Mouse (Mus musculus) forebrain, embryonic 10.5 days (tissue): ENCODE data around the gene Lmbrd1. TPM values are rescaled to one million over a fixed set of nuclear protein-coding genes. Genes with fewer than 3 reads are reported as not detected.
"Not testable (repeated sequence)": the region's sequence is repeated elsewhere in the genome, so short reads cannot be mapped to it uniquely, and the experiment has no call there.

Experiments
- DNase-seq: peaks from one replicate; pipeline ENCODE4 v3.0.0-alpha.2; 2017; ENCODE audit warnings: low spot score; ENCODE audit errors: extremely low spot score
- H3K27ac ChIP-seq: fragments of 300-500 bp; sonication (generic); 2 replicates; pipeline ENCODE4 v1.5.1; 2016; ENCODE audit warnings: mild to moderate bottlenecking
- H3K27me3 ChIP-seq: fragments of 300-500 bp; sonication (generic); 2 replicates; pipeline ENCODE4 v1.6.1; 2016; ENCODE audit warnings: mild to moderate bottlenecking; ENCODE audit not compliant: poor library complexity, severe bottlenecking
- H3K36me3 ChIP-seq: fragments of 300-500 bp; sonication (generic); replicated peaks from 2 replicates; pipeline ENCODE4 v1.6.1; 2016; ENCODE audit warnings: mild to moderate bottlenecking, moderate library complexity
- H3K4me1 ChIP-seq: fragments of 300-500 bp; sonication (generic); 2 replicates; pipeline ENCODE4 v1.6.1; 2016
- H3K4me3 ChIP-seq: fragments of 300-500 bp; sonication (generic); 2 replicates; pipeline ENCODE4 v1.5.1; 2016; ENCODE audit warnings: mild to moderate bottlenecking, moderate library complexity
- H3K9me3 ChIP-seq: fragments of 300-500 bp; sonication (generic); 2 replicates; pipeline ENCODE4 v1.6.1; 2016; ENCODE audit warnings: mild to moderate bottlenecking, moderate library complexity
- WGBS: fragments of 180-500 bp; shearing (Covaris S2); methylation state at CpG from one replicate; pipeline ENCODE4 v1.1.7; 2016; 5-methylcytosine and 5-hydroxymethylcytosine counted together
- polyA plus RNA-seq: library from polyadenylated mRNA; unstranded; fragments of >200 nt; fragmentation: Nextera tagmentation; extraction: Ambion mirVana; gene quantifications from 2 replicates; pipeline ENCODE4 v1.2.1, GENCODE M21; 2016

Gene Lmbrd1
- polyA plus RNA-seq = 23.3 and 24.0 TPM in 2 replicates

DNA sequence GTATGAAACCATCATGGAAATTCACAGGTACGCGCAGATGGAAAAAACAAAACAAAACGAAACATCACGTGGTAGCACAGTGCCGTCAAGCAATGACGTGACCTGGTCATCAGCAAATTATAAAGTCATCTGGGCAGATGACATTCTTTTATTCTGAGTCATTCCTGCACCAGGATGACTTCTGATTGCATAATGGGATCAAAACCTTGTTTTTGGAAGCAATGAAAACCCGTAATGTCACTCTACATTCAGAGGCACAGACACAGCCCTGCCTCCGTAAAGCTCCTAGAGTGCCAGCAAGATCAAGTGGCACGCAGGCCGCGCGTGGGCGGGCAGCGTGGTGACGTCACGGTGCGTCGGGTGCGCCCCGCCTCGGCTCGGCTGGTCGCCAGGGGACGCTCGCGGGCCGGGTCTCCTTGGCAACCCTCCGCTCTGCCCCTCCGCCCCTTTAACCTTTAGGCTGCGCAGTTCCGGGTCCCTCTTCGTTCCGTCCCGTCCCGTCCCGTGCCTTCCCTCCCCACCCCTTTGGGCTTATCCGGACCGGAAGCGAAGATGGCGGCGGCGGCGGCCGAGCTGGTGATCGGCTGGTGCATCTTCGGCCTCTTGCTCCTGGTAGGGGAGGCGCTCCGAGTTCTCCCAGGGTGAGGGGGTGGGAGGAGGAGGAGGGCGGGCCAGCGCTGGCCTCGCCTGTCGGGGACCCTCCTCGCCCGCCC lies at the start of gene Lmbrd1:
TSS of gene Lmbrd1 (plus strand) at position 426 of the 713 bp plus-strand sequence.
- Histone ChIP-seq H3K4me1 (peaks cover 10% of the 10 kb centered on the region), H3K4me3 (peak within 1 kb of the TSS; percentile 82), H3K27ac (peak within 1 kb of the TSS; percentile 94), H3K9me3 (no peaks in the 10 kb centered on the region), H3K36me3 (no peaks in the 10 kb centered on the region), H3K27me3 (no peaks in the 10 kb centered on the region)
- DNase-seq = peak; percentile 93
- WGBS = 4% methylated on average over 54 of the region's 54 CpGs

DNA sequence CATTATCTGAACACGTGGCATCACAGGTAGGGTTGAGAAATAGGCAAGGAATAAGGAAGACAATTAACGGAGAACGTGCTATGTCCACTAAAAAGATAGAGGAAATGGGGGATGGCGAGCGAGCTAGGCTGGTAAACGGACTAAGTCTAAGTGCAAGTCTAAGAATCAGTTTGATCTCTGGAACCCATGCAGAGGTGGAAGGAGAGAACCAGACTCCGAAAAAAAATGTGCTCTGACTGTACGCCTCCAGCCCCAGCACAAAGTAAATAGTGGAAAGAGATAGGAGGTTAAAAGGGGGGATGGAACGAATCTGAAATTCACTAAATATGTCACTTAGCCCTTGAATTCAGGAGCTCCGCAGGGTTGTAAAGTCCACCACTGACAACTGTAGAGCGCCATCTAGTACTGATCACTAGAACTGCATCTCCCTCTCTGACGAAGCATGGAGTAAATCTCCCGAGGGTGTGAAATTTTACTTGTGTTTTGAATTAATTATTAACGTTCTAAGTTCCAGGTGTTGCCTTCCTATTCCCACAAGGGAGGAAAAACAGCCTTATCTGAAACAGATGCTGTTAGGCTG lies 44.8 kb upstream of the Lmbrd1 start:
- Histone ChIP-seq H3K36me3 (no peaks in the 10 kb centered on the region), H3K4me1 (no peaks in the 10 kb centered on the region), H3K4me3 (no peak overlapping the region), H3K9me3 (no peaks in the 10 kb centered on the region), H3K27me3 (no peaks in the 10 kb centered on the region), H3K27ac (no peak overlapping the region)
- 42% methylated on average over 14 of the region's 14 CpGs for WGBS
- DNase-seq = no peak

DNA sequence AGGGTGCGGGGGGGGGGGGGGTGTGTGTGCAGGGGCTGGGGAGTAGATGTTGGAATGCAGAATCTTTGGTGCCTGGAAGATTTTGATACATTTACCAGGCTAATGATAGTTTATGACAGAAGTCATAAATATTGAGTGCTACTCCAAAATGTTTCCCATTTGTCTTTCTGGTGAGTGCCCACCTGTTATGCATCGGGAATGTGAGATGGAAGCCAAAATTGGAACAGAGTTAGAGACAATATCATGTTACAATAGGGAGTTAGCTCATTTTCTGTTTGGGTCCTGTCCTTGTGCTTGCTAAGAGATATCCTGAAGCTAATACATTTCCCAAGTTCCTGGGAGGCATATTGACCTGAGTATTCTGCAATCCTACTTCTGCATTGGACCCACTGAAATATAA lies 28.3 kb upstream of the Lmbrd1 start:
- no peak for DNase-seq
- H3K27me3 ChIP-seq = no peaks in the 10 kb centered on the region
- no peaks in the 10 kb centered on the region; the same call in 1 of the 2 replicates for H3K9me3 ChIP-seq
- WGBS = 56% methylated on average over 2 of the region's 2 CpGs
- no peak overlapping the region for H3K4me3 ChIP-seq
- no peaks in the 10 kb centered on the region for H3K4me1 ChIP-seq
- H3K27ac ChIP-seq = no peak overlapping the region
- no peaks in the 10 kb centered on the region for H3K36me3 ChIP-seq

DNA sequence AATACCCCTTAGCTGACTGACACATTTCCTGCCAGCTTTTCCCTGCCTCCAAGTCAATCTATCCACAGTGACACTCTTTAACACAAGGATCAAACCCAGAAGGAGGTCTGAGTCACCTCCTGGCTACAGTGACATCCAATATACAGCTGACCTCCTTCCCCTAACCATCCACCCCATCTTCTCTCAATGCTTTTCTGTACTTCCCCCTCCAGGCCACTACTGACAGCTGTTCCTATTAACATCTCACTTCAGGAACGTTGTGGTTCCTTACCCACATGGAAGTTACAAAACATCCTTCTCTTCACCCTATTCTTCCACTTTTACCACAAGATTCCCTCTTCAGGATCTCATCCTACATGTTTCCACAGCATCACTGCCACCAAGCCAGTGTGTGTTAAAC lies 18.5 kb upstream of the Lmbrd1 start:
- peaks cover 4% of the 10 kb centered on the region; the same call in 1 of the 2 replicates for H3K9me3 ChIP-seq
- H3K27ac ChIP-seq = no peak overlapping the region
- WGBS = 69% methylated on average over 1 of the region's 1 CpGs
- no peaks in the 10 kb centered on the region for H3K27me3 ChIP-seq
- no peaks in the 10 kb centered on the region for H3K36me3 ChIP-seq
- no peak overlapping the region for H3K4me3 ChIP-seq
- H3K4me1 ChIP-seq = no peaks in the 10 kb centered on the region
- DNase-seq = no peak

DNA sequence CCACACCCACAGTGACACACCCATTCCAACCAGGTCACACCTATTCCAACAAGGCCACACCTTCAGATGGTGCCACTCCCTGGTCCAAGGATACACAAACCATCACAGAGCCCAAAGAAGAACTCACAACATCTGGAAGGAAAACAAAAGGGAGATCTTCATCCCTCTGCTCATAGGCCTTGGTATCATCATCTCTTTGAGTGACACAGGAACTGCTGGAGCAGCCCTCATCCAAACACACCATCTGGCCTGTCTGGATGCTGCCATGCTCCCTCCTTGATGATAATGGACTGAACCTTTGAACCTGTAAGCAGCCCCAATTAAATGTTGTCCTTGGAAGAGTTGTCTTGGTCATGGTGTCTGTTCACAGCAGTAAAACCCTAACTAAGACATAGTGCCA lies 17.8 kb upstream of the Lmbrd1 start:
- H3K36me3 ChIP-seq, DNase-seq, H3K27me3 ChIP-seq, H3K4me3 ChIP-seq, H3K4me1 ChIP-seq, H3K27ac ChIP-seq, H3K9me3 ChIP-seq: not testable (repeated sequence)

DNA sequence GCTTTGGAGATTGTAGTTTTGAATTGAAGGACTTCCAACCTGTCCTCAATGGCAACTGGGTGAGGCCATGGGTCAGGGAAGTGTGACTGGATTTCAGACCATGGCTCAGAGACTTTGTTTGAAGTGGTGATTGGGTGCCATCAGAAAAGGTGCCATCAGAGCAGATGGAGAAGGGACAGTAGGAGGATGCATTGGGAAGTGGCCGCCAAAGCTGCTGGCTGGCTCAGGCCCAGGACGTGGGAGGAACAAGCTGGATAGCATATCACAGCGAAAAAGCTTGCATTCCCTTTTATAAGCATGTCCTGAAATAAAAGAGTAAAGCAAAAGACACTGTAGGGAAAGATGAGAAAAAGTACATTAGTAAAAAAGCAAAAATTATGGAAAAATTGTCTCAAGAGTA lies 16.9 kb upstream of the Lmbrd1 start:
- no peaks in the 10 kb centered on the region for H3K36me3 ChIP-seq
- WGBS = 88% methylated on average over 3 of the region's 3 CpGs
- H3K4me1 ChIP-seq = no peaks in the 10 kb centered on the region
- H3K9me3 ChIP-seq = peaks cover 4% of the 10 kb centered on the region; the same call in 1 of the 2 replicates
- H3K4me3 ChIP-seq = no peak overlapping the region
- DNase-seq = no peak
- H3K27ac ChIP-seq = no peak overlapping the region
- no peaks in the 10 kb centered on the region for H3K27me3 ChIP-seq

DNA sequence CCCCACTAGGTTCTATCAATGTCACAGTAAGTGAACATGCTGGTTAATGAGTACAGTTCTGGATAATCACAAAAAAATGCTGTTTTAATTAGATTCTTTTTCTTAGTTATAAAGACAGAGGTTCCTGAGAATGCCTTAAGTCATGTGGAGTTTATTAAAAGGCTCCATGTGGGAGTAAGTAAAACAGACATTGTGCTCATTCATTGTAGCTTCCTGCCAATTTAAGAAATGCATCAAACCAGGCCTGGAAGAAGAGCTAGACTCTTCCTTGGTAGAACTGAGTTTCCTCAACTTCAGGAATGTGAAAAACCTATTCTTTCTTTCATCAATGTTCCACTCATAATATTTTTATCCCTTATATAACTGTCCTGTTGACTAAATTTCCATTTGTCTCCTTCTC lies 14.3 kb upstream of the Lmbrd1 start:
- H3K4me3 ChIP-seq = no peak overlapping the region
- no peaks in the 10 kb centered on the region for H3K36me3 ChIP-seq
- no peak overlapping the region for H3K27ac ChIP-seq
- H3K4me1 ChIP-seq = no peaks in the 10 kb centered on the region
- peaks cover 4% of the 10 kb centered on the region; the same call in 1 of the 2 replicates for H3K9me3 ChIP-seq
- DNase-seq = no peak
- no peaks in the 10 kb centered on the region for H3K27me3 ChIP-seq

DNA sequence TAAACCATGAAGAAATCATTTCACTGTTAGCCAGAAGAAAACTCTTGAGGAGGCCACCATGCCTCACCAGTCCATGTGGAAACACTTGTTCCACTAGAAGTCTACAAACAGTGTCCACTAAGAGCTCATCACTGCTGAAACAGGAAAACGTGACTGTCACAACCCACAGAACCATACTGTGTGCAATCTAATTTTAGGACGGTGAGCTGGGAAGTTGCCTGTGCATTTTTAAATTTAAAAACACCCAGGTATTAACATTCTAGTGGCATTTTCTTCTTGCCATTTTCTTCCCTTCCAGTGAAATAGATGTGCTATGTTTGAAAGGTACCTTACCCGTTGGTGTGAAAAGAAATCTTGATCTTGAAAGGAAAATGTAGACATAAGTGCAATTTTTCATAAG lies 5.2 kb upstream of the Lmbrd1 start:
- H3K4me1 ChIP-seq = no peaks in the 10 kb centered on the region
- DNase-seq = no peak
- H3K27me3 ChIP-seq = no peaks in the 10 kb centered on the region
- no peaks in the 10 kb centered on the region for H3K36me3 ChIP-seq
- no peak overlapping the region for H3K4me3 ChIP-seq
- H3K27ac ChIP-seq = no peak overlapping the region
- no peaks in the 10 kb centered on the region for H3K9me3 ChIP-seq
- WGBS = 78% methylated on average over 3 of the region's 3 CpGs

DNA sequence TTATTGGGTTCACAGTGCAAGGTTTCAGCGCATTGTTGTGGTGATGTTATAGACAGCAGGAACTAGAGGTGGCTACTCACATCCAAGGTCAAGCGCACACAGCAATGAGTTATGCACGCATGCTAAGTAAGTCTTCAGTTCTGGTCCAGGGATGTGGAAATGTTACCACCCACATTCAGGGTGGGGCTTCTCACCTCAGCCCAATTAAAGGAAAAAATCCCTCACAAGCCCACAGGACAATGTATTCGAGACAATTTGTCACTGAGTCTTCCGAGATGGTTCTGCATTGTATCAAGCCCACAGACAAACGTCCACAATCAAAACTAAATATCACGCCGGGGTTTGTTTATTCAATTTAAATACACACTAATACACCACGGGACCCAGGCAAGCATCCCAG lies 724 bp upstream of the Lmbrd1 start:
- 87% methylated on average over 9 of the region's 9 CpGs for WGBS
- H3K36me3 ChIP-seq = no peaks in the 10 kb centered on the region
- no peaks in the 10 kb centered on the region for H3K9me3 ChIP-seq
- H3K27ac ChIP-seq = no peak overlapping the region; the same call in 1 of the 2 replicates
- H3K27me3 ChIP-seq = no peaks in the 10 kb centered on the region
- H3K4me3 ChIP-seq = peak overlapping the region; percentile 82; the same call in 1 of the 2 replicates
- peaks cover 10% of the 10 kb centered on the region for H3K4me1 ChIP-seq
- no peak for DNase-seq

DNA sequence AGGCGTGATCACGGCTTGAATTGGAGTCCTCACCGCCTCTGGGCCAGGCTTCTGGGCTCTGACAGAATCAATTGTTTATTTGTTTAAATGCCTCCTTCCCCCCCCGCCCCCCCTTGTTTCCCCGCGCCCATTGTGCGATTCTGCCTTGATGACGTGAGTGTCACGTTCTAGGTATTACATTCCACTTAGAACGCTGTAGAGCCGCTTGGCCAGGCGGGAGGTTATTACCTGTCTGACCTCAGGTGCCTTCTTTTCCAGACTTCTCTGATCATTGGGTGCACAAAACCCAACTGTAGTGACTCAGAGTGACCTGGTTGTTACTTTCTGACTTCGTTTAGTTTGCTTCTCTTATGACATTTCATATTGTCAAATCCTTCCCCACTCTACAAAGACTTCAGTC lies 641 bp downstream of the Lmbrd1 start:
- DNase-seq = no peak
- H3K4me1 ChIP-seq = peaks cover 10% of the 10 kb centered on the region
- H3K9me3 ChIP-seq = no peaks in the 10 kb centered on the region
- WGBS = 3% methylated on average over 13 of the region's 13 CpGs
- no peaks in the 10 kb centered on the region for H3K36me3 ChIP-seq
- H3K4me3 ChIP-seq = peak overlapping the region; percentile 82
- H3K27me3 ChIP-seq = no peaks in the 10 kb centered on the region
- peak overlapping the region; percentile 94 for H3K27ac ChIP-seq

DNA sequence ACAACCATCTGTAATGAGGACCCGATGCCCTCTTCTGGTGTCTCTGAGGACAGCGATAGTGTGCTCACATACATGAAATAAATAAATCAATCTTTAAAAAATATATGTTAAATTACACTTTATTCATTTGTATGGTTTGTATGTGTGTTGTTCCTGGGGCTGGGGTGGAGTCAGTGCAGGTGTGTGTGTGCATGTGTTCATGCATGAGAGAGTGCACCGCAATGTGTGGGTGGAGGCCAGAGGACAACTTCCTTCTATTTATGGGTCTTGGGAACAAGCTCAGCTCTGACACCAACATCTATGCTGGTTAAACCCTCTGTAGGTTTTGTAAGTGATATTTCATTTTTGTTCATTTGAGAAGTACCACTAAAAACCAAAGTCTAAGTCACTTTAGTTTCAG lies 2.6 kb downstream of the Lmbrd1 start:
- DNase-seq = no peak
- 95% methylated on average over 3 of the region's 3 CpGs for WGBS
- Histone ChIP-seq H3K27me3 (no peaks in the 10 kb centered on the region), H3K9me3 (no peaks in the 10 kb centered on the region), H3K36me3 (peaks cover 4% of the 10 kb centered on the region), H3K4me3 (no peak overlapping the region), H3K27ac (no peak overlapping the region), H3K4me1 (peaks cover 10% of the 10 kb centered on the region)

DNA sequence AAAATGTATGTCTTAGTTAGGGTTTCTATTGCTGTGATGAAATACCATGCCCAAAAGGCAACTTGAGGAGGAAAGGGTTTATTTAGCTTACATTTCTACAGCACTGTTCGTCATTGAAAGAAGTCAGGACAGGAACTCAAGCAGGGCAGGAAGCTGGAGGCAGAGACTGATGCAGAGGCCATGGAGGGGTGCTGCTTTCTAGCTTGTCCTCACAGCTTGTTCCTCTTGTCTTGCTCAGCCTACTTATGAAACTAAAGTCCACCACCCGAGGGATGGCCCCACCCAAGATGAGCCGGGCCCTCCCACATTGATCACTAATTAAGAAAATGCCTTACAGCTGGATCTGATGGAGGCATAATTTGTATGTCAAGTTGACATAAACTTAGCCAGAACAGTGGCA lies 3.5 kb downstream of the Lmbrd1 start:
- H3K4me1 ChIP-seq = peaks cover 10% of the 10 kb centered on the region
- no peak overlapping the region for H3K27ac ChIP-seq
- no peaks in the 10 kb centered on the region for H3K9me3 ChIP-seq
- no peaks in the 10 kb centered on the region for H3K27me3 ChIP-seq
- 83% methylated on average over 3 of the region's 3 CpGs for WGBS
- H3K4me3 ChIP-seq = no peak overlapping the region
- no peak for DNase-seq
- peaks cover 7% of the 10 kb centered on the region for H3K36me3 ChIP-seq

DNA sequence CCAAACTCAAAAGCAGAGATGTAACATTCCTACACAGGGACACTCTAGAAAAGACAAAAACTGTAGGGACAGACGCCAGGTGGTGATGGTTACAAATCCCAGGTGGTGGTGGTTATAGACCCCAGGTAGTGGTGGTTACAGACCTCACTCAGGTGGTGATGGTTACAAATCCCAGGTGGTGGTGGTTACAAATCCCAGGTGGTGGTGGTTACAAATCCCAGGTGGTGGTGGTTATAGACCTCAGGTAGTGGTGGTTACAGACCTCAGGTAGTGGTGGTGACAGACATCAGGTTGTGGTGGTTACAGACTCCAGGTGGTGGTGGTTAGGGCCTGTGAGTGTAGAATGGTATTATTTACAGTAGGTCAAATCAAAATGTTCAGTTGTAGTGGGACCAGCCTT lies 5.5 kb downstream of the Lmbrd1 start:
- Histone ChIP-seq H3K36me3 (peaks cover 19% of the 10 kb centered on the region), H3K4me3 (no peak overlapping the region), H3K9me3 (no peaks in the 10 kb centered on the region), H3K27ac (no peak overlapping the region), H3K27me3 (no peaks in the 10 kb centered on the region), H3K4me1 (peaks cover 9% of the 10 kb centered on the region)
- DNase-seq = peak; percentile 20
- 84% methylated on average over 1 of the region's 1 CpGs for WGBS
